Mouse (Mus musculus) kidney, embryonic 14.5 days (tissue): ENCODE results near the gene Repin1. TPM values are rescaled to one million over a fixed set of nuclear protein-coding genes. Genes with fewer than 3 reads are reported as not detected.

Experiments used
- ATAC-seq: fragments of 200-750 bp; cut with Nextera tagmentation; 2 replicates; pipeline ENCODE4 v1.8.0; 2017; ENCODE audit warnings: moderate number of reproducible peaks, mild to moderate bottlenecking, moderate TSS enrichment, moderate library complexity; ENCODE audit not compliant: low FRiP score, low TSS enrichment
- H3K27ac ChIP-seq: fragments of 300-500 bp; sonication (generic); 2 replicates; pipeline ENCODE4 v1.5.1; 2014; ENCODE audit warnings: low read depth, mild to moderate bottlenecking, low read length, moderate library complexity, mixed read lengths
- H3K27me3 ChIP-seq: fragments of 300-500 bp; sonication (generic); 2 replicates; pipeline ENCODE4 v1.6.1; 2014; ENCODE audit warnings: mild to moderate bottlenecking, low read length; ENCODE audit not compliant: control insufficient read depth, insufficient read depth
- H3K36me3 ChIP-seq: fragments of 300-500 bp; sonication (generic); 2 replicates; pipeline ENCODE4 v1.6.1; 2014; ENCODE audit warnings: low read length, mixed read lengths; ENCODE audit not compliant: control insufficient read depth, insufficient read depth
- H3K4me1 ChIP-seq: fragments of 300-500 bp; sonication (generic); 2 replicates; pipeline ENCODE4 v1.6.1; 2014; ENCODE audit warnings: low read length, mixed read lengths; ENCODE audit not compliant: control insufficient read depth, insufficient read depth
- H3K4me2 ChIP-seq: fragments of 300-500 bp; sonication (generic); replicated peaks from 2 replicates; pipeline ENCODE4 v1.6.1; 2014; ENCODE audit warnings: low read depth, mild to moderate bottlenecking, low read length
- H3K4me3 ChIP-seq: fragments of 300-500 bp; sonication (generic); 2 replicates; pipeline ENCODE4 v1.5.1; 2014; ENCODE audit warnings: mild to moderate bottlenecking, low read length
- H3K9ac ChIP-seq: fragments of 300-500 bp; sonication (generic); 2 replicates; pipeline ENCODE4 v1.6.1; 2014; ENCODE audit warnings: low read depth, mild to moderate bottlenecking, low read length, moderate library complexity
- H3K9me3 ChIP-seq: fragments of 300-500 bp; sonication (generic); 2 replicates; pipeline ENCODE4 v1.6.1; 2016; ENCODE audit warnings: low read length; ENCODE audit not compliant: control insufficient read depth
- WGBS: fragments of 180-500 bp; shearing (Covaris S2); extraction: QIAGEN DNeasy Blood & Tissue Kit; methylation state at CpG from one replicate; pipeline ENCODE4 v1.1.7; 2014; 5-methylcytosine and 5-hydroxymethylcytosine counted together
- polyA plus RNA-seq: library from polyadenylated mRNA; unstranded; fragments of >200 nt; fragmentation: Nextera tagmentation; extraction: Ambion mirVana; gene quantifications from 2 replicates; pipeline ENCODE4 v1.2.1, GENCODE M21; 2014

Gene Repin1
- polyA plus RNA-seq, 1 experiment from 2014 or later = 47.0 TPM

DNA sequence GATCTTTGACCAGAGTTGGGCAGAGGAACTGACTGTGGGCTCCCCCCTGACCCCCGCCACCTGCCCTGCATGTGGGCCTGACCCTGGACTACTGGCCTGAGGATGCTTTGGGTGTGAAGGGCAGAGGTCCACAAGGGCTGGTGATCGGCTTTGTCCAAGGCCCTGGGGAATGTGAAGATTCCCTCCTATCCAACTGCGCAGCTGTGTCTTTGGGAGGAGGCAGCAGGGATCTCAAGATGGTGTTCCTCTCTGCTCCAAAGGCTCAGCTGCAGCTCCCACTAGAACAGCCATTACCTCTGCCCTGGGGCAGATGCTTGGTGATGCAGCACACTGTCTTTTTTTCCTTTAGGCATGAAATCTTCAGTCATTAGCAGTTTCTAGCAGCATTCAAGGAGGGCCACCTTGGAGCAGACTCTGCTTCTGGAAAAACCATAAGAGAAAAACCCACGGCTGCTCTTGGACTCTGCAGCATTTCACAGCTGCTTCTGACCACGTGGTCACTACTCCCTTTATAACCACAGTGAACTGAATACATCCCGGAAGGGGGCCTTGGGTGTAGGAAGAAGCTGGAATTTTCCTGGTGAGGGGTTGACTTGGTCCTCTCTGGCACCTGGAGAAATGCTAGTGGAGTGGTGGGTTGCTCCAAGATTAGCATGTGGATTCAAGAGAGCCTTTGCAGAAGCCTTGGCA lies 44.3 kb downstream of the Repin1 start:
- WGBS = 73% methylated on average over 6 of the region's 6 CpGs

DNA sequence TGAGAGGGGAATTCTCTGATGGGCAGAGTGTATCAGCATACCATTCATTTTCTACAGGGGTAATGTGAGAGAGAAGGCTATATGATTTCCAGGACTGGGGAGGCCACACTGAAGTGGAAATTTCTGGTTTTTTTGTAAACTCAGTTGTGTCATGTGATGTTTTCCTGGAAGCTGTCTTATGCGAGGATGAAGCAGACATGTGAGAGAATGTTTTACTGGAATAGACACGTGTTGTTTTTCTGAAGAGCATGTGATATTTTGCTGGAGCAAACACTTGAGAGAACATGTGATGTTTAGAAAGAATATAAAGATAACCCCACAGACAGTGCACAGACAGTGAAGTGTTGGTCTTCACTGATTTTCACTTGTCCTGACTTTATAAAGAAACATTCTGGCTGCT lies 44.9 kb downstream of the Repin1 start:
- WGBS = 77% methylated on average over 2 of the region's 2 CpGs
- Histone ChIP-seq H3K4me2 (no peak overlapping the region), H3K27ac (no peak overlapping the region), H3K4me1 (no peaks in the 10 kb centered on the region), H3K36me3 (no peaks in the 10 kb centered on the region), H3K9ac (no peak overlapping the region), H3K27me3 (no peaks in the 10 kb centered on the region), H3K9me3 (no peaks in the 10 kb centered on the region), H3K4me3 (no peak overlapping the region)
- ATAC-seq = no peak

More for the DNA sequence above, 44.3 kb downstream of the Repin1 start:
- Histone ChIP-seq H3K36me3 (no peaks in the 10 kb centered on the region), H3K4me2 (no peak overlapping the region), H3K27ac (no peak overlapping the region), H3K4me3 (no peak overlapping the region), H3K9ac (no peak overlapping the region), H3K4me1 (no peaks in the 10 kb centered on the region), H3K9me3 (no peaks in the 10 kb centered on the region), H3K27me3 (no peaks in the 10 kb centered on the region)
- ATAC-seq = no peak

DNA sequence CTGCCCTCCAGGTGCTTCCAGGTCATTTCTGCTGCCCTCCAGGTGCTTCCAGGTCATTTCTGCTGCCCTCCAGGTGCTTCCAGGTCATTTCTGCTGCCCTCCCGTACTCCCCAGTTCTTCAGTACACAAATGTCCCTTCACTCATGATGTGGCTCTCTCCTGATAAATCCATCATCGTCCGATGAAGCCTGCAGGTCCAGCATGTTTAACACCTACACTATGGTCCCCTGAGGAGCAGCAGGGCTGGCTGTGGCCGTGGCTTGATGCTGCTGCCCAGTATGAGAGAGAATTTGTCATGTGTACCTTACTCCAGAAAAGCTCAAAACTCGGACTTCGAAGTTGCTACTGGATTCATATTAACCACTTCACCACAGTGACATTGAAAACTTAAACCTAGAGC lies 47.7 kb downstream of the Repin1 start:
- no peaks in the 10 kb centered on the region for H3K36me3 ChIP-seq
- H3K9ac ChIP-seq = no peak overlapping the region
- H3K4me3 ChIP-seq = no peak overlapping the region
- no peak for ATAC-seq
- H3K4me2 ChIP-seq = no peak overlapping the region
- H3K9me3 ChIP-seq = no peaks in the 10 kb centered on the region
- 76% methylated on average over 6 of the region's 6 CpGs for WGBS
- no peaks in the 10 kb centered on the region for H3K27me3 ChIP-seq
- H3K27ac ChIP-seq = no peak overlapping the region
- H3K4me1 ChIP-seq = no peaks in the 10 kb centered on the region

DNA sequence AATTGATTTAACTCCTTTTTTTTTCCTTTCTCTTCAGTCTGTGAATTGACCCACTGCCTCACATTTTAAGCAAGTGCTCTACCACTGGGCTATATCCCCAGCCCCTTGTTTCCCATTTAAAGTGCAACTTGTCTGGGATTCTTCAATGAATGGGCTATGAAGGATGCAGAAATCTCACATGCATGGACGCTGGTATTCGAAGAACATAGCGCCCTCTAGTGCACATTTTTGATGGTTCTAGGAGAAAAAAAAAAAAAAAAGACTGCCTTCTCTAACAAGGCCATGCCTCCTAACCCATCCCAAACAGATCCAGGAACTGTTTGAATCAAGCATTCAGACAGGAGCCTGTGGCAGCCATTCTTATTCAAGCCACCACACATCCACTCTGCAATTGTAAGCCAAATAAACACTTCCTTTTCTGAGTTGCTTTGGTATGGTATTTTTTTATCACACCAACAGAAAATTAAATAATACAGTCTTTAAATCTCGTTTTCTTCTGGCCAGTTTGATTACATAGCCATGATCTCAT lies 49.1 kb downstream of the Repin1 start:
- no peak overlapping the region for H3K4me3 ChIP-seq
- H3K36me3 ChIP-seq = no peaks in the 10 kb centered on the region
- H3K4me2 ChIP-seq = no peak overlapping the region
- no peak for ATAC-seq
- no peak overlapping the region for H3K9ac ChIP-seq
- 22% methylated on average over 4 of the region's 4 CpGs for WGBS
- H3K27ac ChIP-seq = no peak overlapping the region
- H3K4me1 ChIP-seq = no peaks in the 10 kb centered on the region
- no peaks in the 10 kb centered on the region for H3K27me3 ChIP-seq
- H3K9me3 ChIP-seq = no peaks in the 10 kb centered on the region

DNA sequence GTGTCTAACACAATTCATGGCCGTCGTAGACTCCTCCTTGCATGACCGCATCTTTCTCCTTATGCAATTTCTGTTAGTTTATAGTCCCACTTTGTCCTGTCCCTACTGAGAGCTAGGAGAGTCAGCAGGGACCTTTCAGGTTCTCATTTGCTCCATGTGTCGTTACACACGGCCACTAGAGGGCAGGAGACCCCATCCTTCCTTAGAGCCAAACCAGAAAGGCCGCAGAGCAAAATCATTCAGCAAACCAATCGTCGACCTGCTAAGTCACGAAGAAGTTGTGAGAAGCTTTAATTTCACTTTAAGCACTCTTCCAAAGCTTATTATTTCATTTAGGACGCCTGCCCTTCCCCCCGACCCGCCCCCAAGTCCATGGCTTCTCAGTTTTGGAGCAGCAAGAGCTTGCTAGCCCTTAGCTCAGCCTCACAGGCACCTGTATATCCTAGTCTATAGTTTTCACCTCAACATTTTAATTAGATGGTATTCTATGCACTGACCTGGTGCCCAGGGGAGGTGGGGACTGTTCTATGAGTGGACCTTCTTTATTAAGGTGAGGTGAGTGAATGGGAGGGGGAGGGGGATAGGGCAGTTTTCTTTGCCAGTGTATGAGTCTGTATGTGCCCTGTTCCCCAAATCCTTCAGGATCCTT lies 52.1 kb downstream of the Repin1 start:
- H3K27me3 ChIP-seq = no peaks in the 10 kb centered on the region
- no peak overlapping the region for H3K4me2 ChIP-seq
- ATAC-seq = peak; percentile 20; the same call in 1 of the 2 replicates
- no peaks in the 10 kb centered on the region for H3K9me3 ChIP-seq
- H3K4me1 ChIP-seq = no peaks in the 10 kb centered on the region
- H3K9ac ChIP-seq = no peak overlapping the region
- WGBS = 12% methylated on average over 12 of the region's 12 CpGs
- H3K36me3 ChIP-seq = no peaks in the 10 kb centered on the region
- H3K4me3 ChIP-seq = no peak overlapping the region
- H3K27ac ChIP-seq = no peak overlapping the region

DNA sequence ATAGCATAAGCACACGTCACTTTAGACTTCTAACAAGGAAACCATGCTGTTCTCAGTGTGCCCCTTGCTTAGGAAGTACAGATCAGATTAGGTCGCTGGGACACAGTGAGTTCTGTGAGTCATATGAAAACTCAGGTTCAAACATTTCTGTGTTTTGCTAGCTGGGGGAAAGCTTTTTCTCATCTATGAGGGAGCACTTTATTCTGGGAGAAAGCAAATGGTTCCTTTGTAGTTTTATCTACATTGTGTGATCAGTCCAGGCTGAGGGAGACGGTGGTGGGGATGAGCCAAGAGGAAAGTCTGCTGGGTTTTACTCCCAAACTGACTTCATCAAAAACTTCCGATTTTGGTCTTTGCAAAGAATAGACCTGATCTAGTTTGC lies 52.6 kb downstream of the Repin1 start:
- no peak overlapping the region for H3K27ac ChIP-seq
- H3K4me1 ChIP-seq = no peaks in the 10 kb centered on the region
- no peaks in the 10 kb centered on the region for H3K9me3 ChIP-seq
- 82% methylated on average over 4 of the region's 4 CpGs for WGBS
- H3K36me3 ChIP-seq = no peaks in the 10 kb centered on the region
- no peak overlapping the region for H3K4me2 ChIP-seq
- no peak overlapping the region for H3K4me3 ChIP-seq
- no peak overlapping the region for H3K9ac ChIP-seq
- H3K27me3 ChIP-seq = no peaks in the 10 kb centered on the region
- ATAC-seq = no peak

DNA sequence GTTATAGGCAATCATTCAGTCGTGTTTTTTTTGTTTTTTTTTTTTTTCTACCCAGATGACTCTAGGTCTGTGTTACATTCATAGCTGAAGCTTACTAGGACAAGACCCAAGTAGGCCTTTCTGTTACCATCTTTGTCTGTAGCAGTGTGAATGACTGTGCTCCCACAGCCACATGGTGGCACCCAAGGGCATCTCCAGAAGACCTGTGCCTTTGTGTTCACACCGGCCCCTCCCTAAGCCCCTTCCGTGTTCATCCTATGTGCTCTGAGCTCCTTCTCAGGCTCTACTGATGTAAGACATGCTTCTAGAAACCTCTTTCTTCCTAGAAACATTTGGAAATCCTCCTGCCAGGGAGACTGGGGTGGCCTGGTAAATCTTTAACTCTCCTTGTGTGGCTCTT lies 53.3 kb downstream of the Repin1 start, which contains the start of gene Gimap8:
Gene Gimap8, plus strand, starts transcription at position 240 of the 400 bp plus-strand sequence.
- WGBS = 44% methylated on average over 3 of the region's 3 CpGs
- H3K27me3 ChIP-seq = no peaks in the 10 kb centered on the region
- H3K4me1 ChIP-seq = no peaks in the 10 kb centered on the region
- H3K9ac ChIP-seq = no peak within 1 kb of the TSS
- no peak within 1 kb of the TSS for H3K4me3 ChIP-seq
- no peak for ATAC-seq
- no peaks in the 10 kb centered on the region for H3K9me3 ChIP-seq
- H3K27ac ChIP-seq = no peak within 1 kb of the TSS
- H3K4me2 ChIP-seq = no peak within 1 kb of the TSS
- H3K36me3 ChIP-seq = no peaks in the 10 kb centered on the region

DNA sequence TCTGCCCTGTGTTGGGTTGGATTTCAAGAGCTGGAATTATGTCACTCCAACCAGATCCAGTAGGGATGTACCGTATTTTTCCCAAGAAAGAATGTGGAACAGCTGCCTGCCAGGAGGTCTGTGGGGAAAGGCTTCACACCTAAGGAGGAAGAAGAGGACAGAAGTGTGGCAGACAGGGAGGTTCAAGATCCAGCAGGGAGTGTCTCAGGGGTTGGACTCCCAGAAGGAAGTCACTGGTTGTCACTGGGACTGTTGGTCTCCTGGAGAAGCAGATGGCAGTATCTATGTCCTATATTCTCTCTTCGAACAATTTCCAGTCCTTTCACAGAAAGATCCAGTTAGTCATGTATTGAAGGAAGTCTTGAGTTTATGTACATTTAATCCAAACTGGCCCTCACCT lies 53.9 kb downstream of the Repin1 start:
- no peak overlapping the region for H3K4me2 ChIP-seq
- no peak overlapping the region for H3K27ac ChIP-seq
- H3K9ac ChIP-seq = no peak overlapping the region
- ATAC-seq = no peak
- H3K4me1 ChIP-seq = no peaks in the 10 kb centered on the region
- 77% methylated on average over 2 of the region's 2 CpGs for WGBS
- no peak overlapping the region for H3K4me3 ChIP-seq
- H3K36me3 ChIP-seq = no peaks in the 10 kb centered on the region
- no peaks in the 10 kb centered on the region for H3K27me3 ChIP-seq
- H3K9me3 ChIP-seq = no peaks in the 10 kb centered on the region
